Mouse (Mus musculus): ENCODE data around the gene Gpc3. TPM values are rescaled to one million over a fixed set of nuclear protein-coding genes. Genes with fewer than 3 reads are reported as not detected.

The Gpc3 gene
- polyA plus RNA-seq, 1 experiment, result not detected

- H3K36me3 ChIP-seq (ENCODE audit: control insufficient read depth, insufficient read depth), result no peaks in the 10 kb centered on the region
- no peak overlapping the region for H3ac ChIP-seq (ENCODE audit: control insufficient read depth, insufficient read length, low read depth)
- no peaks in the 10 kb centered on the region for H3K79me2 ChIP-seq (ENCODE audit: control insufficient read depth, insufficient read depth)
- H3K27me3 ChIP-seq (ENCODE audit: control insufficient read depth, insufficient read depth, insufficient read length), result no peaks in the 10 kb centered on the region
- TF ChIP-seq MYOG (IDR thresholded peaks at IDR 0.05; ENCODE audit: control insufficient read depth, extremely low read depth, insufficient read length), result no peak
- no peak for TF ChIP-seq MAX (IDR thresholded peaks at IDR 0.05)
- TF ChIP-seq MYOD1 (IDR thresholded peaks at IDR 0.05; ENCODE audit: control insufficient read depth, insufficient read length, low read depth), result no peak
- no peak for TF ChIP-seq CTCF (IDR thresholded peaks at IDR 0.05; ENCODE audit: control insufficient read depth, insufficient read depth, insufficient read length)
- TF ChIP-seq CEBPB (IDR thresholded peaks at IDR 0.05; ENCODE audit: low read depth), result no peak
- TF ChIP-seq FOSL1 (IDR thresholded peaks at IDR 0.05; ENCODE audit: insufficient read depth, low read length, poor library complexity, severe bottlenecking), result no peak
- TF ChIP-seq USF1 (IDR thresholded peaks at IDR 0.05; ENCODE audit: low read depth), result no peak
- H3K4me3 ChIP-seq (ENCODE audit: insufficient read depth, poor library complexity, severe bottlenecking), result no peak overlapping the region
- H3K79me3 ChIP-seq (ENCODE audit: low read depth), result no peaks in the 10 kb centered on the region
Observed at GRCm38 (mm10) chrX:52643350-52643749, 29.6 kb upstream of the Gpc3 start.

- Histone ChIP-seq H3K36me3 (ENCODE audit: control insufficient read depth, insufficient read depth) (no peaks in the 10 kb centered on the region), H3K4me3 (ENCODE audit: insufficient read depth, poor library complexity, severe bottlenecking) (no peak overlapping the region), H3K79me3 (ENCODE audit: low read depth) (no peaks in the 10 kb centered on the region), H3K79me2 (ENCODE audit: control insufficient read depth, insufficient read depth) (no peaks in the 10 kb centered on the region), H3K27me3 (ENCODE audit: control insufficient read depth, insufficient read depth, insufficient read length) (no peaks in the 10 kb centered on the region), H3ac (ENCODE audit: control insufficient read depth, insufficient read length, low read depth) (no peak overlapping the region)
- TF ChIP-seq MAX (IDR thresholded peaks at IDR 0.05), result no peak
- TF ChIP-seq CTCF (IDR thresholded peaks at IDR 0.05; ENCODE audit: control insufficient read depth, insufficient read depth, insufficient read length), result no peak
- TF ChIP-seq MYOG (IDR thresholded peaks at IDR 0.05; ENCODE audit: control insufficient read depth, extremely low read depth, insufficient read length), result no peak
- TF ChIP-seq FOSL1 (IDR thresholded peaks at IDR 0.05; ENCODE audit: insufficient read depth, low read length, poor library complexity, severe bottlenecking), result no peak
- no peak for TF ChIP-seq CEBPB (IDR thresholded peaks at IDR 0.05; ENCODE audit: low read depth)
- no peak for TF ChIP-seq USF1 (IDR thresholded peaks at IDR 0.05; ENCODE audit: low read depth)
- no peak for TF ChIP-seq MYOD1 (IDR thresholded peaks at IDR 0.05; ENCODE audit: control insufficient read depth, insufficient read length, low read depth)
Observed at GRCm38 (mm10) chrX:52642126-52642525, 28.4 kb upstream of the Gpc3 start.

- H3K79me2 ChIP-seq (ENCODE audit: control insufficient read depth, insufficient read depth), result no peaks in the 10 kb centered on the region
Observed at GRCm38 (mm10) chrX:52637419-52637818, 23.7 kb upstream of the Gpc3 start.

GRCm38 (mm10) chrX:52633976-52634375 is 20.2 kb upstream of the Gpc3 start:
- no peak overlapping the region for H3K4me3 ChIP-seq (ENCODE audit: insufficient read depth, poor library complexity, severe bottlenecking)
- no peak for TF ChIP-seq MYOG (IDR thresholded peaks at IDR 0.05; ENCODE audit: control insufficient read depth, extremely low read depth, insufficient read length)
- TF ChIP-seq MYOD1 (IDR thresholded peaks at IDR 0.05; ENCODE audit: control insufficient read depth, insufficient read length, low read depth), result no peak

More at GRCm38 (mm10) chrX:52637419-52637818, 23.7 kb upstream of the Gpc3 start:
- Histone ChIP-seq H3K36me3 (ENCODE audit: control insufficient read depth, insufficient read depth) (no peaks in the 10 kb centered on the region), H3K4me3 (ENCODE audit: insufficient read depth, poor library complexity, severe bottlenecking) (no peak overlapping the region), H3ac (ENCODE audit: control insufficient read depth, insufficient read length, low read depth) (no peak overlapping the region), H3K27me3 (ENCODE audit: control insufficient read depth, insufficient read depth, insufficient read length) (no peaks in the 10 kb centered on the region), H3K79me3 (ENCODE audit: low read depth) (no peaks in the 10 kb centered on the region)
- TF ChIP-seq USF1 (IDR thresholded peaks at IDR 0.05; ENCODE audit: low read depth) (no peak), MYOD1 (IDR thresholded peaks at IDR 0.05; ENCODE audit: control insufficient read depth, insufficient read length, low read depth) (no peak), MAX (IDR thresholded peaks at IDR 0.05) (no peak), CEBPB (IDR thresholded peaks at IDR 0.05; ENCODE audit: low read depth) (no peak), CTCF (IDR thresholded peaks at IDR 0.05; ENCODE audit: control insufficient read depth, insufficient read depth, insufficient read length) (no peak), FOSL1 (IDR thresholded peaks at IDR 0.05; ENCODE audit: insufficient read depth, low read length, poor library complexity, severe bottlenecking) (no peak), MYOG (IDR thresholded peaks at IDR 0.05; ENCODE audit: control insufficient read depth, extremely low read depth, insufficient read length) (no peak)

GRCm38 (mm10) chrX:52632688-52633324 is 19.1 kb upstream of the Gpc3 start:
- Histone ChIP-seq H3ac (ENCODE audit: control insufficient read depth, insufficient read length, low read depth) (no peak overlapping the region), H3K79me3 (ENCODE audit: low read depth) (no peaks in the 10 kb centered on the region), H3K36me3 (ENCODE audit: control insufficient read depth, insufficient read depth) (no peaks in the 10 kb centered on the region), H3K27me3 (ENCODE audit: control insufficient read depth, insufficient read depth, insufficient read length) (no peaks in the 10 kb centered on the region), H3K79me2 (ENCODE audit: control insufficient read depth, insufficient read depth) (no peaks in the 10 kb centered on the region), H3K4me3 (ENCODE audit: insufficient read depth, poor library complexity, severe bottlenecking) (no peak overlapping the region)
- TF ChIP-seq MAX (IDR thresholded peaks at IDR 0.05) (no peak), CTCF (IDR thresholded peaks at IDR 0.05; ENCODE audit: control insufficient read depth, insufficient read depth, insufficient read length) (no peak), FOSL1 (IDR thresholded peaks at IDR 0.05; ENCODE audit: insufficient read depth, low read length, poor library complexity, severe bottlenecking) (no peak)

More at GRCm38 (mm10) chrX:52633976-52634375, 20.2 kb upstream of the Gpc3 start:
- Histone ChIP-seq H3K79me2 (ENCODE audit: control insufficient read depth, insufficient read depth) (no peaks in the 10 kb centered on the region), H3ac (ENCODE audit: control insufficient read depth, insufficient read length, low read depth) (no peak overlapping the region), H3K79me3 (ENCODE audit: low read depth) (no peaks in the 10 kb centered on the region), H3K27me3 (ENCODE audit: control insufficient read depth, insufficient read depth, insufficient read length) (no peaks in the 10 kb centered on the region), H3K36me3 (ENCODE audit: control insufficient read depth, insufficient read depth) (no peaks in the 10 kb centered on the region)

Data from C2C12 (cell line).